Mouse (Mus musculus) heart, postnatal 0 days (tissue): ENCODE results near the gene Chac2.

Experiments used
- CTCF ChIP-seq: IDR thresholded peaks from 2 replicates; pipeline ENCODE4 v1.5.1; 2016; ENCODE audit warnings: antibody characterized with exemption, control low read depth, low read depth
- EP300 ChIP-seq: IDR thresholded peaks from 2 replicates; pipeline ENCODE4 v1.6.1; 2016; ENCODE audit warnings: antibody characterized with exemption, low read depth

- no peak for TF ChIP-seq CTCF
- TF ChIP-seq EP300, result no peak
Observed at GRCm38 (mm10) chr11:30998199-30998598, 12.0 kb upstream of the Chac2 start.
